Mouse (Mus musculus) myocyte (in vitro differentiated cells): ENCODE measurements at regions not wholly inside any gene's neighbourhood (a gene's known extent, or its start where the extent isn't known, plus 50 kb on each side); places are given as distances from the start of the nearest gene placed in this dataset.

Experiments used
- H3K27me3 ChIP-seq: one replicate; pipeline ENCODE4 v1.6.1; 2011; ENCODE audit not compliant: control insufficient read depth, insufficient read depth, insufficient read length
- H3K36me3 ChIP-seq: one replicate; pipeline ENCODE4 v1.6.1; 2011; ENCODE audit not compliant: control insufficient read depth, insufficient read depth
- H3K4me2 ChIP-seq: one replicate; pipeline ENCODE4 v1.6.1; 2011; ENCODE audit warnings: low read depth, control low read depth
- H3K4me3 ChIP-seq: one replicate; pipeline ENCODE4 v1.5.1; 2011; ENCODE audit warnings: mild to moderate bottlenecking, control low read depth, moderate library complexity
- H3K79me2 ChIP-seq: one replicate; pipeline ENCODE4 v1.6.1; 2011; ENCODE audit not compliant: control insufficient read depth, insufficient read depth
- H3ac ChIP-seq: one replicate; pipeline ENCODE4 v1.6.1; 2011; ENCODE audit not compliant: control insufficient read depth, insufficient read length
- CEBPB ChIP-seq: IDR thresholded peaks from 2 replicates; pipeline ENCODE4 v1.6.1; 2011; ENCODE audit warnings: mild to moderate bottlenecking, moderate library complexity; ENCODE audit not compliant: poor library complexity, insufficient read depth, severe bottlenecking
- E2F4 ChIP-seq: IDR thresholded peaks from one replicate; pipeline ENCODE4 v1.6.1; 2011; ENCODE audit warnings: mild to moderate bottlenecking, control low read depth, moderate library complexity; ENCODE audit not compliant: insufficient read depth
- MAX ChIP-seq: IDR thresholded peaks from one replicate; pipeline ENCODE4 v1.6.1; 2011; ENCODE audit warnings: low read depth, mild to moderate bottlenecking, control low read depth
- MYOD1 ChIP-seq, 3 experiments: IDR thresholded peaks; one replicate each; pipeline ENCODE4 v1.6.1; 2011; ENCODE audit warnings: control low read depth in 2 of 3, low read depth in 2 of 3, mild to moderate bottlenecking in 2 of 3, moderate library complexity in 1 of 3; ENCODE audit not compliant: insufficient read length in 2 of 3, control insufficient read depth in 1 of 3
- MYOG ChIP-seq, 3 experiments: IDR thresholded peaks; one replicate each; pipeline ENCODE4 v1.6.1; 2011; ENCODE audit warnings: control low read depth in 2 of 3, low read depth in 2 of 3, mild to moderate bottlenecking in 2 of 3; ENCODE audit not compliant: insufficient read length in 2 of 3, control insufficient read depth in 1 of 3, insufficient read depth in 1 of 3
- POLR2A ChIP-seq: IDR thresholded peaks from one replicate; pipeline ENCODE4 v1.6.1; 2011; ENCODE audit warnings: low read depth, mild to moderate bottlenecking, control low read depth, moderate library complexity; ENCODE audit not compliant: insufficient read length
- POLR2AphosphoS2 ChIP-seq: IDR thresholded peaks from one replicate; pipeline ENCODE4 v1.6.1; 2011; ENCODE audit warnings: low read depth, control low read depth; ENCODE audit not compliant: insufficient read length
- REST ChIP-seq: IDR thresholded peaks from one replicate; pipeline ENCODE4 v1.6.1; 2011; ENCODE audit warnings: mild to moderate bottlenecking, control low read depth, moderate library complexity; ENCODE audit not compliant: insufficient read depth, insufficient read length
- SRF ChIP-seq: IDR thresholded peaks from one replicate; pipeline ENCODE4 v1.6.1; 2011; ENCODE audit warnings: low read depth; ENCODE audit not compliant: control insufficient read depth, insufficient read length
- TCF12 ChIP-seq: IDR thresholded peaks from one replicate; pipeline ENCODE4 v1.6.1; 2011; ENCODE audit warnings: mild to moderate bottlenecking, control low read depth; ENCODE audit not compliant: poor library complexity, insufficient read depth, severe bottlenecking
- TCF3 ChIP-seq: IDR thresholded peaks from one replicate; pipeline ENCODE4 v1.6.1; 2011; ENCODE audit warnings: low read depth, control low read depth; ENCODE audit not compliant: insufficient read length
- USF1 ChIP-seq: IDR thresholded peaks from one replicate; pipeline ENCODE4 v1.6.1; 2011; ENCODE audit warnings: low read depth, mild to moderate bottlenecking, control low read depth, moderate library complexity

- no peak overlapping the region for H3K4me3 ChIP-seq
- no peaks in the 10 kb centered on the region for H3K79me2 ChIP-seq
- H3K36me3 ChIP-seq, result no peaks in the 10 kb centered on the region
- H3ac ChIP-seq, result no peak overlapping the region
- H3K4me2 ChIP-seq, result no peak overlapping the region
- TF ChIP-seq E2F4 (no peak), POLR2A (no peak), USF1 (no peak), MYOD1 (IDR thresholded peaks at IDR 0.05; ENCODE audit: control insufficient read depth in 1 of 3, insufficient read length in 2 of 3, low read depth in 2 of 3) (no peak)
- peaks cover 5% of the 10 kb centered on the region for H3K27me3 ChIP-seq
These were observed 93.7 kb upstream of the Ppp1r26 start for GRCm38 (mm10) chr2:28352903-28353302.

GRCm38 (mm10) chr2:28362199-28362598 lies 84.4 kb upstream of the Ppp1r26 start:
- Histone ChIP-seq H3K4me2 (no peak overlapping the region), H3K36me3 (no peaks in the 10 kb centered on the region), H3K79me2 (no peaks in the 10 kb centered on the region), H3ac (no peak overlapping the region), H3K4me3 (no peak overlapping the region), H3K27me3 (peaks cover 37% of the 10 kb centered on the region)
- no peak for TF ChIP-seq POLR2AphosphoS2
- TF ChIP-seq E2F4, result no peak

- no peak overlapping the region for H3K4me2 ChIP-seq
- H3ac ChIP-seq, result no peak overlapping the region
These were observed 82.0 kb upstream of the Ppp1r26 start for GRCm38 (mm10) chr2:28364623-28365022.

GRCm38 (mm10) chr2:28365756-28366155 lies 80.8 kb upstream of the Ppp1r26 start:
- no peak overlapping the region for H3ac ChIP-seq
- no peaks in the 10 kb centered on the region for H3K36me3 ChIP-seq
- H3K79me2 ChIP-seq, result no peaks in the 10 kb centered on the region
- H3K4me2 ChIP-seq, result no peak overlapping the region
- H3K4me3 ChIP-seq, result no peak overlapping the region
- TF ChIP-seq MYOD1 (IDR thresholded peaks at IDR 0.05; ENCODE audit: control insufficient read depth in 1 of 3, insufficient read length in 2 of 3, low read depth in 2 of 3), result no peak
- no peak for TF ChIP-seq SRF
- no peak for TF ChIP-seq MAX
- TF ChIP-seq CEBPB, result no peak
- TF ChIP-seq E2F4, result no peak
- TF ChIP-seq TCF12, result no peak
- no peak for TF ChIP-seq MYOG (IDR thresholded peaks at IDR 0.05; ENCODE audit: control insufficient read depth in 1 of 3, insufficient read depth in 1 of 3, insufficient read length in 2 of 3, low read depth in 2 of 3)
- TF ChIP-seq TCF3, result no peak
- no peak for TF ChIP-seq POLR2AphosphoS2
- no peak for TF ChIP-seq USF1
- no peak for TF ChIP-seq POLR2A
- TF ChIP-seq REST, result no peak
- H3K27me3 ChIP-seq, result peaks cover 60% of the 10 kb centered on the region

More at GRCm38 (mm10) chr2:28364623-28365022, 82.0 kb upstream of the Ppp1r26 start:
- no peaks in the 10 kb centered on the region for H3K36me3 ChIP-seq
- H3K4me3 ChIP-seq, result no peak overlapping the region
- TF ChIP-seq POLR2AphosphoS2 (no peak), MAX (no peak), REST (no peak), USF1 (no peak), TCF3 (no peak)
- H3K27me3 ChIP-seq, result peaks cover 51% of the 10 kb centered on the region
- no peaks in the 10 kb centered on the region for H3K79me2 ChIP-seq

- peaks cover 32% of the 10 kb centered on the region for H3K27me3 ChIP-seq
- no peaks in the 10 kb centered on the region for H3K79me2 ChIP-seq
- no peaks in the 10 kb centered on the region for H3K36me3 ChIP-seq
- no peak overlapping the region for H3K4me2 ChIP-seq
- no peak for TF ChIP-seq MYOG (IDR thresholded peaks at IDR 0.05; ENCODE audit: control insufficient read depth in 1 of 3, insufficient read depth in 1 of 3, insufficient read length in 2 of 3, low read depth in 2 of 3)
- no peak for TF ChIP-seq USF1
- TF ChIP-seq POLR2A, result no peak
- TF ChIP-seq SRF, result no peak
- TF ChIP-seq E2F4, result no peak
- TF ChIP-seq MYOD1 (IDR thresholded peaks at IDR 0.05; ENCODE audit: control insufficient read depth in 1 of 3, insufficient read length in 2 of 3, low read depth in 2 of 3), result no peak
- TF ChIP-seq POLR2AphosphoS2, result no peak
- no peak for TF ChIP-seq TCF12
- TF ChIP-seq TCF3, result no peak
- TF ChIP-seq CEBPB, result no peak
- no peak for TF ChIP-seq REST
- TF ChIP-seq MAX, result no peak
- no peak overlapping the region for H3ac ChIP-seq
- no peak overlapping the region for H3K4me3 ChIP-seq
These were observed 71.8 kb upstream of the Ppp1r26 start for GRCm38 (mm10) chr2:28374838-28375237.
